Mouse (Mus musculus) heart, adult 2 months (tissue): Measurements from ENCODE around the gene Ptprm.

Experiments
- CTCF ChIP-seq: fragments of 200-600 bp; IDR thresholded peaks from 2 replicates; pipeline ENCODE4 v1.8.1; 2022; ENCODE audit warnings: antibody characterized with exemption, mild to moderate bottlenecking, moderate library complexity
- EP300 ChIP-seq: fragments of 200-500 bp; IDR thresholded peaks from 2 replicates; pipeline ENCODE4 v1.6.1; 2011; ENCODE audit warnings: low read depth, low read length, control low read depth; ENCODE audit not compliant: insufficient read depth
- POLR2A ChIP-seq: fragments of 200-500 bp; IDR thresholded peaks from 2 replicates; pipeline ENCODE4 v1.6.1; 2011; ENCODE audit warnings: mild to moderate bottlenecking, low read depth, low read length, control low read depth; ENCODE audit not compliant: insufficient read depth

DNA sequence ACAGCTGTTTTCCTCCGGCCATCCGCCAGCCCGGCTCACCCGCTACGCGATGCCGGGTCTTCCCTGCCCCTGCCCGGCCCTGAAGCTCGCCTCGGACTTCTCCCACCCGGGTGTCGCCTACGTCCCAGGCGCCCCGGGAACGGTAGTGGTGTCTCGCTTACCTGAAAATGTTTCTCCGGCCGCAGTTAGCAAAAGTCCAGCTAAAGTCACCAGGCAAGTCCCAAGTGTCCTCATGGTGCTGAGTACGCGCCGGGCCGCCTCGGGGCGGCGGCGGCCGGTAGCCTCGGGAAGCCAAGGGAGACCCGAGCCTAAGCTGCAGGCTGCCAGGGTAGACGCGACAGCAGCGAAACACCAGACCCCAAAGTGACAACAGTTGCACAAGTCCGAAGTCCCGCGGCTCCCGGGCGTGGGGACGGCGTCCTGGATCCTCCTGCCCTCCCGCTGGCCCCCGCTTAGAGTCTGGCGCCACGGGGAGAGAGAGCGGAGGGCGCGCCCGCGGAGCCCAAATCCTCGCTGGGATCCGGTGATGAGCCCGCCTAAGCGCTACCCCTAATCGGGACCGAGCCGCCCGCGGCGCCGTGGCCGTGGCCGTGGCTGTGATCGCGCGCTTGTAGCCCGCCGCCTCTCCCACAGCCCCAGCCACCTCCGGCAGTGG is 334 bp downstream of the Ptprm start:
- TF ChIP-seq POLR2A (no peak), CTCF (no peak), EP300 (no peak)
